Mouse (Mus musculus): ENCODE measurements around the gene Rgl3. TPM values are rescaled to one million over a fixed set of nuclear protein-coding genes. Genes with fewer than 3 reads are reported as not detected.

Gene Rgl3
- total RNA-seq, 2 experiments from 2014 or later, result 1.7 to 2.5 TPM

DNA sequence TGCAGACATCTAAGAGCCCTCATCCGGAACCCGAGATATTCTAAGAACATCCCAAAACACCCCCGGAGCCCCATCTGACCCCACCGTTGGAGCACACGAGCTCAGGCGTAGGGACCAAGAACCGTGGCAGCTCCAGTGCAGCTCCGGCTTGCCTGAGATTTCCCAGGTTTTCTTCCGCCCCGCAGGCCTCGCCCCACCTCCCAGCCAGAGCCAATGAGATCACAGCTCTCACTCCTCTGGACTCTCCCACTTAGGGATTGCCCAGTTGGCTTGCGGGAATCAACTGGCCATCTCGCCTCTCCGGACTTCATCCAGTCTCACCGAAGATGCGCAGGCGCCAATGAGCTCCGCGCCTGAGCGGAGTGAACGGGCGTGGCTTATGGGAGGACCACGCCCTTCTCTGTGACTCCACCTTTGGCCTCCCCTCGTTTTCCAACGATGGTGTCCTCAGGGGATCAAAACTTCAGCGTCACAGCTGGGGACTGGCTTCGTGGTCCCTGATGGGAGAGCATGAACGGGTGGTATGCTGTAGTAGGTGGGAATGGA lies 62.0 kb downstream of the Rgl3 start, which contains the start of the genes Ccdc159 and Tmem205:
TSS of gene Ccdc159 (plus strand) at position 264 of the 546 bp plus-strand sequence.
TSS of gene Tmem205 (minus strand) at position 349 of the 546 bp plus-strand sequence.
- intact Hi-C loops (cut with DNase I), result no loop called here
- peak; percentile 93 to 94 for DNase-seq (ENCODE audit: low spot score in 2 of 2)

DNA sequence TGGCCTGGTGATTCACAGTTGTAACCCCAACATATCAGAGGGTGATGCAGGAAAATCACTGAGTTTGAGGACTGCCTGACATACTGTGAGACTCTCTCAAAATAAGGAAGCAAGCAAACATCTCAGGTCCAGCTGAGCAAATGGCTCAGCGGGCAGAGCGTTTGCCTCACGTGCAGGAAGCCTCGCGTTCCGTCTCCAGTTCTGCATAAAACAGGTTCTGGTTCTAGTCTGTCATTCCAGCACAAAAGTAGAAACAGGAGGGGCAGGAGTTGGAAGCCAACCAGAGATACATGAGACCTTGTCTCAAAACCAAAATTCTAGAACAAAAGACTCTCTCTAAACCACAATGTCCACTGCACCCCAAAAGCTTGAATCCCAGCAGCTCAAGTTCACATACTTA lies 62.5 kb downstream of the Rgl3 start:
- no peak for DNase-seq (ENCODE audit: low spot score in 2 of 2)
- intact Hi-C loops (cut with DNase I), result no loop called here

GRCm38 (mm10) chr9:21926155-21926554 lies 63.1 kb downstream of the Rgl3 start:
- no peak for DNase-seq (ENCODE audit: low spot score in 2 of 2)
- intact Hi-C loops (cut with DNase I), result no loop called here

DNA sequence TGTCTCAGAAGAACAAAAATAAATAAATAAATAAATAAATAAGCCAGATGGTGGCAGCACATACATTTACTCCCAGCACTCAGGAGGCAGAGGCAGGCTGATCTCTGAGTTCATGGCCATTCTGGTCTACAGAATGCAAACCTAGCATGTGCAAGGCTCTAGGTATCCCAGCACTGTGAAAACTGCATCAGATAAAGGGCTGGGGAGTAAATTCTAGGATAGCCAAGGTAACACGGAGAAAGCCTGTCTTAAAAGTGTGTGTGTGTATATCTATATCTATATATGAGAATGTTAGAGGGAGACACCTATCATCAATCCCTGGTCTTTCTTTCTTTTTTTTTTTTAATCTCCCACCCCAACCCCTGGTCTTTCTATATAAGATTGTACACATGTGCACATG lies 63.7 kb downstream of the Rgl3 start:
- DNase-seq (ENCODE audit: low spot score in 2 of 2), result no peak
- intact Hi-C loops (cut with DNase I), result no loop called here

DNA sequence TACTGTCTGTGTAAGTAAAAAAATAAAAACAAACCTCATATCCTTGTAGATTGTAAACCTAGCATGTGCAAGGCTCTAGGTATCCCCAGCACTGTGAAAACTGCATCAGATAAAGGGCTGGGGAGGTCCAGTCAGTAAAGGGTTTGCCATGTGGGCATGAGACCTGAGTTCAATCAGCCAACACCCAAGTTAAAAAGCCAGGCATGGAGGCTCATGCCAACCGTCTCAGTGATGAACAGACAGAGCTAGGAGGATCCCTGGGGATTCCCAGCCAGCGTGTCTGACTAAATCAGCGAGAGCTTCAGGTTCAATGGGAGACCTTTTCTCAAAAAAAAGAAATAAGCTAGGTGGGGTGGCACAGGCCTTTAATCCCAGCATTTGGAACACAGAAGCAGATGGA lies 64.2 kb downstream of the Rgl3 start:
- intact Hi-C loops (cut with DNase I), result no loop called here
- DNase-seq (ENCODE audit: low spot score in 2 of 2), result no peak

- intact Hi-C loops (cut with DNase I), result no loop called here
- DNase-seq (ENCODE audit: low spot score in 2 of 2), result no peak
Measured at GRCm38 (mm10) chr9:21924099-21924493, 65.2 kb downstream of the Rgl3 start.

DNA sequence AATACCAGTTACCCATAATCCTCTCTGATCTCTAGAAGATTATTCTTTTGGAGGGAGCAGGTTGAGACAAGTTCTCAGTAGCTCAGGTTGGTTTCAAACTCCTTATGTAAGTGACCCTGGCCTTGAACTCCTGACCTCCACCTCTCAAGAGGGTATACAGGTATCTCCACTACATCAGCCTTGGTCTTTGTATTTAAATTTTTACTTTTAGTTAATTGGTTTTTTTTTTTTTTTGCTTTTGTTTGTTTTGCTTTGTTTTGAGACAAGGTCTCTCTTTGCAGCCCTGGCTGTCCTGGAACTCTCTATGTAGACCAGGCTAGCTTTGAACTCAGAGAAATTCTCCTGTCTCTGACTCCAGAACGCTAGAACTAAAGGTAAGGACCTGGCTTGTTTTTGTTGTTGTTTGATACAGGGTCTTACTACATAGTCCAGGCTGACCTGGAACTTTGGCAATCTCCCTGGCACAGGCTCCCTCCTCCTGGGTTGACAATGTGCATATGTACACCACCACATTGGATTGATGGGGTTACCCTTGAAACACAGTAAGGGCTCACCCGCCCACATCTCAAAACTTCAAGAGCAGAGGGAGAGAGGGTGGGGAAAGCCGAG lies 65.7 kb downstream of the Rgl3 start:
- intact Hi-C loops (cut with DNase I), result no loop called here
- no peak for DNase-seq (ENCODE audit: low spot score in 2 of 2)

DNA sequence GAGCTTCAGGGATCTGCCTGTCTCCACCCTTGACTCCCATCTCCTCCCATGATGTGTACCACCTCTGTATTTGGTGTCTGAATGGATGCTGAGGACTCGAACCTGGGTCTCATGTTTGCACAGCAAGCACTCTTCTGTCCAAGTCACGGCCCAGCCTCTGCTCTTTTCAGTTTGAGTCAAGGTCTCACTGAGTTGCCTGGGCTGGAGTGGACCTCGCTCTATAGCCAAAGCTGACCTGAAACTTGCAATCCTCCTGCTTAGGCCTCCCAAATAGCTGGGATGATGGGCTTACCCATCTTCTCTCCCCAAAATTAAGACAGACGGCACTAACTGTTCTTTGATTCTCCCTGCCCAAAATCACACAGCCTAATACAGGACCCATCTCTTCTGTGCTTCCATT lies 66.2 kb downstream of the Rgl3 start:
- intact Hi-C loops (cut with DNase I), result no loop called here
- DNase-seq (ENCODE audit: low spot score in 2 of 2), result no peak

Other genes with a start within 250 kb of the Rgl3 start
- 1 to 10 TPM; 1.5 TPM for gene Spc24, start 229.1 kb downstream of the Rgl3 start, total RNA-seq (2021)
- 1 to 10 TPM; 6.5 to 8.4 TPM for gene Kank2, start 190.7 kb downstream of the Rgl3 start, total RNA-seq (2021)
- not detected for gene Angptl8, start 153.9 kb downstream of the Rgl3 start, total RNA-seq (2021)
- 10 to 100 TPM; 11.4 to 18.8 TPM for gene Dock6, start 136.8 kb downstream of the Rgl3 start, total RNA-seq (2021)
- 10 to 100 TPM; 13.5 to 16.1 TPM for gene Rab3d, start 71.3 kb downstream of the Rgl3 start, total RNA-seq (2021)
- gene Ccdc159, start 62.0 kb downstream of the Rgl3 start, total RNA-seq (2021), result 10 to 100 TPM; 13.0 to 20.1 TPM
- gene Tmem205, start 61.9 kb downstream of the Rgl3 start, total RNA-seq (2021), result 10 to 100 TPM; 32.8 to 38.5 TPM
- gene Plppr2, start 52.4 kb downstream of the Rgl3 start, total RNA-seq (2021), result 100 to 1,000 TPM; 193 to 201 TPM
- gene Swsap1, start 33.7 kb downstream of the Rgl3 start, total RNA-seq (2021), result 10 to 100 TPM; 14.8 to 15.2 TPM
- gene Epor, start 25.9 kb downstream of the Rgl3 start, total RNA-seq (2021), result 10 to 100 TPM in 1 of 2 experiments, 1 to 10 TPM in 1; 7.7 to 11.6 TPM
- gene Ccdc151, start 13.2 kb upstream of the Rgl3 start, total RNA-seq (2021), result 10 to 100 TPM in 1 of 2 experiments, 1 to 10 TPM in 1; 6.8 to 10.0 TPM
- gene Prkcsh, start 13.4 kb upstream of the Rgl3 start, total RNA-seq (2021), result 10 to 100 TPM; 92.6 to 98.6 TPM
- gene Elavl3, start 62.6 kb upstream of the Rgl3 start, total RNA-seq (2021), result 100 to 1,000 TPM; 155 to 158 TPM
- 1 to 10 TPM; 3.0 to 5.5 TPM for gene Gm49318, start 81.8 kb upstream of the Rgl3 start, total RNA-seq (2021)
- gene Zfp653, start 81.9 kb upstream of the Rgl3 start, total RNA-seq (2021), result 10 to 100 TPM; 18.7 to 22.8 TPM
- gene Ecsit, start 96.0 kb upstream of the Rgl3 start, total RNA-seq (2021), result 10 to 100 TPM; 42.3 to 48.2 TPM
- gene Cnn1, start 109.8 kb upstream of the Rgl3 start, total RNA-seq (2021), result under 1 TPM; 0.44 to 0.93 TPM
- gene Elof1, start 127.7 kb upstream of the Rgl3 start, total RNA-seq (2021), result 10 to 100 TPM; 58.8 to 75.1 TPM
- under 1 TPM in 1 of 2 experiments, not detected in 1; 0.62 TPM for gene Acp5, start 146.3 kb upstream of the Rgl3 start, total RNA-seq (2021)
- 10 to 100 TPM; 45.7 to 46.6 TPM for gene Pigyl, start 167.4 kb upstream of the Rgl3 start, total RNA-seq (2021)
- gene Zfp872, start 198.6 kb upstream of the Rgl3 start, total RNA-seq (2021), result not detected
- gene Zfp809, start 236.3 kb upstream of the Rgl3 start, total RNA-seq (2021), result 10 to 100 TPM; 19.1 to 23.6 TPM